Mouse (Mus musculus): ENCODE data around the gene 1700025G04Rik. TPM values are rescaled to one million over a fixed set of nuclear protein-coding genes. Genes with fewer than 3 reads are reported as not detected.

The 1700025G04Rik gene
- total and polyA plus RNA-seq, 2 experiments = 0.39 to 1.1 TPM

- Histone ChIP-seq H3K4me3 (ENCODE audit: insufficient read depth, low read depth, low read length) (no peak overlapping the region), H3K79me2 (ENCODE audit: control insufficient read depth, insufficient read depth, low read length) (no peaks in the 10 kb centered on the region; the same call in 1 of the 2 replicates), H3K9ac (ENCODE audit: low read depth, low read length) (no peak overlapping the region), H3K4me1 (ENCODE audit: control insufficient read depth, insufficient read depth, low read length) (no peaks in the 10 kb centered on the region), H3K27ac (replicated peaks; ENCODE audit: insufficient read depth, low read depth, low read length) (no peak overlapping the region), H3K36me3 (ENCODE audit: control insufficient read depth, insufficient read depth, low read length) (no peaks in the 10 kb centered on the region), H3K27me3 (ENCODE audit: control insufficient read depth, insufficient read depth, low read length) (no peaks in the 10 kb centered on the region)
- DNase-seq (ENCODE audit: extremely low read depth, low read depth, low spot score) = no peak
- no peak for TF ChIP-seq POLR2A (IDR thresholded peaks at IDR 0.05; ENCODE audit: extremely low read depth, insufficient read depth, low read length)
- TF ChIP-seq CTCF (IDR thresholded peaks at IDR 0.05; ENCODE audit: low read depth, low read length) = no peak
- WGBS = 41% methylated on average over 5 of the region's 5 CpGs
These were observed 134.1 kb downstream of the 1700025G04Rik start for GRCm38 (mm10) chr1:151955866-151956265.

GRCm38 (mm10) chr1:151953563-151953962, 136.4 kb downstream of the 1700025G04Rik start:
- no peaks in the 10 kb centered on the region for H3K27me3 ChIP-seq (ENCODE audit: control insufficient read depth, insufficient read depth, low read length)
- no peak overlapping the region for H3K4me3 ChIP-seq (ENCODE audit: insufficient read depth, low read depth, low read length)
- peak; percentile 17 for DNase-seq (ENCODE audit: extremely low read depth, low read depth, low spot score)
- H3K36me3 ChIP-seq (ENCODE audit: control insufficient read depth, insufficient read depth, low read length) = no peaks in the 10 kb centered on the region
- no peaks in the 10 kb centered on the region for H3K4me1 ChIP-seq (ENCODE audit: control insufficient read depth, insufficient read depth, low read length)
- no peak for TF ChIP-seq POLR2A (IDR thresholded peaks at IDR 0.05; ENCODE audit: extremely low read depth, insufficient read depth, low read length)
- no peak for TF ChIP-seq CTCF (IDR thresholded peaks at IDR 0.05; ENCODE audit: low read depth, low read length)
- H3K27ac ChIP-seq (replicated peaks; ENCODE audit: insufficient read depth, low read depth, low read length) = no peak overlapping the region
- H3K9ac ChIP-seq (ENCODE audit: low read depth, low read length) = no peak overlapping the region
- WGBS = 58% methylated on average over 7 of the region's 7 CpGs
- H3K79me2 ChIP-seq (ENCODE audit: control insufficient read depth, insufficient read depth, low read length) = no peaks in the 10 kb centered on the region; the same call in 1 of the 2 replicates

GRCm38 (mm10) chr1:151948065-151948464, 141.9 kb downstream of the 1700025G04Rik start:
- TF ChIP-seq POLR2A (IDR thresholded peaks at IDR 0.05; ENCODE audit: extremely low read depth, insufficient read depth, low read length) (no peak), CTCF (IDR thresholded peaks at IDR 0.05; ENCODE audit: low read depth, low read length) (no peak)
- peak overlapping the region; percentile 29; the same call in 1 of the 2 replicates for H3K4me3 ChIP-seq (ENCODE audit: insufficient read depth, low read depth, low read length)
- H3K4me1 ChIP-seq (ENCODE audit: control insufficient read depth, insufficient read depth, low read length) = peaks cover 7% of the 10 kb centered on the region
- H3K9ac ChIP-seq (ENCODE audit: low read depth, low read length) = peak overlapping the region; percentile 49
- no peaks in the 10 kb centered on the region for H3K79me2 ChIP-seq (ENCODE audit: control insufficient read depth, insufficient read depth, low read length)
- WGBS = 51% methylated on average over 3 of the region's 3 CpGs
- no peak overlapping the region for H3K27ac ChIP-seq (replicated peaks; ENCODE audit: insufficient read depth, low read depth, low read length)
- no peak for DNase-seq (ENCODE audit: extremely low read depth, low read depth, low spot score)
- no peaks in the 10 kb centered on the region for H3K36me3 ChIP-seq (ENCODE audit: control insufficient read depth, insufficient read depth, low read length)
- H3K27me3 ChIP-seq (ENCODE audit: control insufficient read depth, insufficient read depth, low read length) = no peaks in the 10 kb centered on the region

- WGBS = 21% methylated on average over 4 of the region's 4 CpGs
- DNase-seq (ENCODE audit: extremely low read depth, low read depth, low spot score) = no peak
- H3K4me3 ChIP-seq (ENCODE audit: insufficient read depth, low read depth, low read length) = peak overlapping the region; percentile 29; the same call in 1 of the 2 replicates
- peaks cover 7% of the 10 kb centered on the region for H3K4me1 ChIP-seq (ENCODE audit: control insufficient read depth, insufficient read depth, low read length)
- no peaks in the 10 kb centered on the region for H3K36me3 ChIP-seq (ENCODE audit: control insufficient read depth, insufficient read depth, low read length)
- H3K9ac ChIP-seq (ENCODE audit: low read depth, low read length) = peak overlapping the region; percentile 64
- no peaks in the 10 kb centered on the region for H3K79me2 ChIP-seq (ENCODE audit: control insufficient read depth, insufficient read depth, low read length)
- H3K27ac ChIP-seq (replicated peaks; ENCODE audit: insufficient read depth, low read depth, low read length) = peak overlapping the region; percentile 71
- no peaks in the 10 kb centered on the region for H3K27me3 ChIP-seq (ENCODE audit: control insufficient read depth, insufficient read depth, low read length)
- no peak for TF ChIP-seq CTCF (IDR thresholded peaks at IDR 0.05; ENCODE audit: low read depth, low read length)
- TF ChIP-seq POLR2A (IDR thresholded peaks at IDR 0.05; ENCODE audit: extremely low read depth, insufficient read depth, low read length) = no peak
These were observed 142.4 kb downstream of the 1700025G04Rik start for GRCm38 (mm10) chr1:151947571-151947970.

- Histone ChIP-seq H3K4me1 (ENCODE audit: control insufficient read depth, insufficient read depth, low read length) (peaks cover 7% of the 10 kb centered on the region), H3K9ac (ENCODE audit: low read depth, low read length) (no peak overlapping the region), H3K36me3 (ENCODE audit: control insufficient read depth, insufficient read depth, low read length) (no peaks in the 10 kb centered on the region), H3K27me3 (ENCODE audit: control insufficient read depth, insufficient read depth, low read length) (no peaks in the 10 kb centered on the region), H3K79me2 (ENCODE audit: control insufficient read depth, insufficient read depth, low read length) (no peaks in the 10 kb centered on the region), H3K27ac (replicated peaks; ENCODE audit: insufficient read depth, low read depth, low read length) (no peak overlapping the region), H3K4me3 (ENCODE audit: insufficient read depth, low read depth, low read length) (no peak overlapping the region)
- peak; percentile 24 for DNase-seq (ENCODE audit: extremely low read depth, low read depth, low spot score)
- TF ChIP-seq CTCF (IDR thresholded peaks at IDR 0.05; ENCODE audit: low read depth, low read length) = no peak
- WGBS = 56% methylated on average over 10 of the region's 10 CpGs
These were observed 145.3 kb downstream of the 1700025G04Rik start for GRCm38 (mm10) chr1:151944457-151945223.

GRCm38 (mm10) chr1:151943681-151944237, 146.2 kb downstream of the 1700025G04Rik start:
- Histone ChIP-seq H3K4me3 (ENCODE audit: insufficient read depth, low read depth, low read length) (no peak overlapping the region), H3K9ac (ENCODE audit: low read depth, low read length) (no peak overlapping the region), H3K4me1 (ENCODE audit: control insufficient read depth, insufficient read depth, low read length) (peaks cover 7% of the 10 kb centered on the region), H3K36me3 (ENCODE audit: control insufficient read depth, insufficient read depth, low read length) (no peaks in the 10 kb centered on the region), H3K27me3 (ENCODE audit: control insufficient read depth, insufficient read depth, low read length) (no peaks in the 10 kb centered on the region), H3K27ac (replicated peaks; ENCODE audit: insufficient read depth, low read depth, low read length) (no peak overlapping the region), H3K79me2 (ENCODE audit: control insufficient read depth, insufficient read depth, low read length) (no peaks in the 10 kb centered on the region)
- WGBS = 51% methylated on average over 8 of the region's 8 CpGs
- DNase-seq (ENCODE audit: extremely low read depth, low read depth, low spot score) = no peak
- TF ChIP-seq CTCF (IDR thresholded peaks at IDR 0.05; ENCODE audit: low read depth, low read length) (no peak), POLR2A (IDR thresholded peaks at IDR 0.05; ENCODE audit: extremely low read depth, insufficient read depth, low read length) (no peak)

Measured in liver, adult 2 months (tissue).